ENCODE assay signal across 8 mouse cellular contexts in genomic region chr12:76071935-76072849, GRCm38 (mm10).
DNase-seq lines count a peak whose midpoint lies in the region; ATAC-seq lines count a peak whose summit lies in the region.

No protein-coding gene starts in this region.

- ATAC-seq in lung, embryonic 15.5 days (ENCODE audit: borderline replicate concordance, extremely low read depth, low FRiP score, low TSS enrichment) = peak; percentile 31; the same call in 1 of the 2 replicates
- ATAC-seq in heart, embryonic 13.5 days (ENCODE audit: extremely low read depth, insufficient number of reproducible peaks, low FRiP score, low TSS enrichment) = no peak

- no peak for DNase-seq in lung, postnatal 36 days
- DNase-seq in limb, embryonic 10.5 days (ENCODE audit: low spot score) = peak; percentile 77
- peak; percentile 36 for DNase-seq in yolk sac, embryonic 10.5 days (ENCODE audit: low spot score)
- DNase-seq in frontal cortex, postnatal 14 days (ENCODE audit: low spot score in 2 of 2) = no peak
- DNase-seq in urinary bladder, adult 2 months (ENCODE audit: low spot score) = no peak
- no peak for DNase-seq in layer of hippocampus, adult 8-10 months (ENCODE audit: low spot score in 2 of 2)

- H3K4me3 ChIP-seq in lung, embryonic 15.5 days = peak overlapping the region; percentile 9
- peak overlapping the region; percentile 36 for H3K4me3 ChIP-seq in heart, embryonic 13.5 days
- H3K4me3 ChIP-seq in limb, embryonic 10.5 days = peak overlapping the region; percentile 64

- peak overlapping the region; percentile 23 for H3K4me2 ChIP-seq in lung, embryonic 15.5 days
- peak overlapping the region; percentile 57 for H3K4me2 ChIP-seq in heart, embryonic 13.5 days

- peak overlapping the region; percentile 65 for H3K27ac ChIP-seq in lung, embryonic 15.5 days
- H3K27ac ChIP-seq in heart, embryonic 13.5 days (replicated peaks) = peak overlapping the region; percentile 70
- peak overlapping the region; percentile 96 for H3K27ac ChIP-seq in limb, embryonic 10.5 days

- H3K9ac ChIP-seq in lung, embryonic 15.5 days = no peak overlapping the region
- H3K9ac ChIP-seq in heart, embryonic 13.5 days = peak overlapping the region; percentile 63

- 25% methylated on average over 19 of the region's 19 CpGs for WGBS in lung, embryonic 15.5 days
- 15% methylated on average over 19 of the region's 19 CpGs for WGBS in heart, embryonic 13.5 days
- WGBS in limb, embryonic 10.5 days = 2% methylated on average over 19 of the region's 19 CpGs

- H3K9me3 ChIP-seq in lung, embryonic 15.5 days = no peaks in the 10 kb centered on the region
- H3K9me3 ChIP-seq in heart, embryonic 13.5 days = no peaks in the 10 kb centered on the region
- H3K9me3 ChIP-seq in limb, embryonic 10.5 days (replicated peaks) = no peaks in the 10 kb centered on the region

- no peaks in the 10 kb centered on the region for H3K4me1 ChIP-seq in lung, embryonic 15.5 days
- H3K4me1 ChIP-seq in heart, embryonic 13.5 days = peaks cover 23% of the 10 kb centered on the region
- peaks cover 20% of the 10 kb centered on the region for H3K4me1 ChIP-seq in limb, embryonic 10.5 days

- H3K36me3 ChIP-seq in lung, embryonic 15.5 days = peaks cover 20% of the 10 kb centered on the region
- peaks cover 50% of the 10 kb centered on the region for H3K36me3 ChIP-seq in heart, embryonic 13.5 days
- peaks cover 50% of the 10 kb centered on the region for H3K36me3 ChIP-seq in limb, embryonic 10.5 days

- H3K27me3 ChIP-seq in lung, embryonic 15.5 days = no peaks in the 10 kb centered on the region
- H3K27me3 ChIP-seq in heart, embryonic 13.5 days (replicated peaks) = no peaks in the 10 kb centered on the region
- H3K27me3 ChIP-seq in limb, embryonic 10.5 days (ENCODE audit: low read depth, poor library complexity, severe bottlenecking) = no peaks in the 10 kb centered on the region

Comparison
In these comparisons a context has a peak if more than half of its experiments do, and no peak if none do; other contexts are left out.
1. H3K4me3 ChIP-seq: peak in every context shown above with its lines; median percentile 64 in limb, embryonic 10.5 days; 36 in heart, embryonic 13.5 days; 9 in lung, embryonic 15.5 days.
2. DNase-seq: peak in limb, embryonic 10.5 days (single experiment) and yolk sac, embryonic 10.5 days (single experiment); none in lung, postnatal 36 days (single experiment), frontal cortex, postnatal 14 days (0 of 2), urinary bladder, adult 2 months (single experiment) and layer of hippocampus, adult 8-10 months (0 of 2).
3. Peak in every context shown above with its lines, with median percentiles within 50 percentile points of each other: H3K27ac ChIP-seq.